ENCODE assay signal across 10 mouse cellular contexts in the genomic region with DNA sequence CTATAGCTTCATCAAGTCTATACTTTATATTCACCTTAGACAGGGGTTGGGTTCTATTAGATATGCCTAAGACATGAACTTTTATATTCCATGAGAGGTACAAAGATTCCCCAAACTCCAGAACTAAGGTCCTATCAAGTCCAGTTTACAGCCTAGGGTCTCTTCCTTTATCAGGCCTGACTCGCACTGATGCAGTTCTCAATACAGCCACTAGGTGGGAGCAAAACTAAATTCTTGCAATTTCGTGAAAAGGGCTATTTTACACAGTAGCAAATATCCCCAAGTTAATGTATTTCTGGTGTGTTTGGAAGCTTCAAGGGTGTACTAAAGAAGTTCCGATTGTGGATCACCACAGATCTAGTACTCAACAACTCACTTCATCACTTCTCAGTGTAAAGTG. TPM values are rescaled to one million over a fixed set of nuclear protein-coding genes. Genes with fewer than 3 reads are reported as not detected.
DNase-seq lines count a peak whose midpoint lies in the region; ATAC-seq and TF ChIP-seq lines count a peak whose summit lies in the region.
"Had no signal": no experiment of that assay in that cellular context is flagged by ENCODE, and none has a peak within 500 bp of the region (broad histone marks: within the 10 kb centered on the region; RNA-seq: fewer than 3 reads in every experiment).

No protein-coding gene starts in this region.

- no peaks in the 10 kb centered on the region for H3K9me3 ChIP-seq in embryonic facial prominence, embryonic 10.5 days
- no peaks in the 10 kb centered on the region for H3K9me3 ChIP-seq in neural tube, embryonic 14.5 days (ENCODE audit: control insufficient read depth, low read length)

- H3K4me2 ChIP-seq in neural tube, embryonic 14.5 days (ENCODE audit: low read depth, low read length), result no peak overlapping the region

- no peak for TF ChIP-seq CTCF in thymus, adult 2 months (IDR thresholded peaks at IDR 0.05; ENCODE audit: borderline replicate concordance, control insufficient read depth, extremely low read depth, insufficient read depth, low read length, poor library complexity)
- peak; percentile 75 for TF ChIP-seq CTCF in left cerebral cortex, adult 2 months (IDR thresholded peaks at IDR 0.05)

- H3K9ac ChIP-seq in neural tube, embryonic 14.5 days (replicated peaks; ENCODE audit: low read depth, low read length), result no peak overlapping the region

- 8% methylated on average over 3 of the region's 3 CpGs for WGBS in thymus, adult 2 months
- WGBS in embryonic facial prominence, embryonic 10.5 days, result 21% methylated on average over 3 of the region's 3 CpGs
- WGBS in neural tube, embryonic 14.5 days, result 22% methylated on average over 3 of the region's 3 CpGs

- TF ChIP-seq POLR2A in thymus, adult 2 months (IDR thresholded peaks at IDR 0.05; ENCODE audit: control insufficient read depth, extremely low read depth, insufficient read depth, low read length, poor library complexity), result no peak

- no peak overlapping the region for H3K4me3 ChIP-seq in thymus, adult 2 months (ENCODE audit: control insufficient read depth, insufficient read depth, low read length)
- H3K4me3 ChIP-seq in embryonic facial prominence, embryonic 10.5 days, result no peak overlapping the region
- H3K4me3 ChIP-seq in left cerebral cortex, adult 2 months, result no peak overlapping the region
- H3K4me3 ChIP-seq in neural tube, embryonic 14.5 days (ENCODE audit: low read depth, low read length), result no peak overlapping the region

- H3K36me3 ChIP-seq in thymus, adult 2 months (ENCODE audit: control insufficient read depth, insufficient read depth, low read length), result no peaks in the 10 kb centered on the region
- no peaks in the 10 kb centered on the region for H3K36me3 ChIP-seq in embryonic facial prominence, embryonic 10.5 days (replicated peaks)
- no peaks in the 10 kb centered on the region for H3K36me3 ChIP-seq in neural tube, embryonic 14.5 days (ENCODE audit: control insufficient read depth, insufficient read depth, low read length)

- H3K27ac ChIP-seq in thymus, adult 2 months (ENCODE audit: control insufficient read depth, insufficient read depth, low read length), result no peak overlapping the region
- H3K27ac ChIP-seq in embryonic facial prominence, embryonic 10.5 days (replicated peaks), result no peak overlapping the region
- H3K27ac ChIP-seq in left cerebral cortex, adult 2 months, result no peak overlapping the region
- H3K27ac ChIP-seq in neural tube, embryonic 14.5 days (ENCODE audit: low read depth, low read length), result no peak overlapping the region

- H3K27me3 ChIP-seq in thymus, adult 2 months (ENCODE audit: control insufficient read depth, insufficient read depth, low read length), result no peaks in the 10 kb centered on the region
- no peaks in the 10 kb centered on the region for H3K27me3 ChIP-seq in embryonic facial prominence, embryonic 10.5 days (replicated peaks; ENCODE audit: low read depth, poor library complexity, severe bottlenecking)
- no peaks in the 10 kb centered on the region for H3K27me3 ChIP-seq in neural tube, embryonic 14.5 days (ENCODE audit: control insufficient read depth, insufficient read depth, low read length)

- H3K4me1 ChIP-seq in thymus, adult 2 months (replicated peaks; ENCODE audit: control insufficient read depth, insufficient read depth, low read length), result no peaks in the 10 kb centered on the region
- no peaks in the 10 kb centered on the region for H3K4me1 ChIP-seq in embryonic facial prominence, embryonic 10.5 days
- H3K4me1 ChIP-seq in neural tube, embryonic 14.5 days (ENCODE audit: control insufficient read depth, insufficient read depth, low read length), result no peaks in the 10 kb centered on the region

- ATAC-seq in neural tube, embryonic 14.5 days (ENCODE audit: low read depth), result peak; percentile 24; the same call in 1 of the 2 replicates
- ATAC-seq in erythroblast, adult 5-6 weeks (replicated peaks; ENCODE audit: low FRiP score, poor library complexity, severe bottlenecking), result no peak

- intact Hi-C loops in gastrocnemius, postnatal 36 days (cut with DNase I), result no loop called here
- intact Hi-C loops in left cerebral cortex, adult 2 months (cut with DNase I), result loop anchor here (5.0 kb wide), 1 partner anchor 223 kb away; a partner anchor contains a TSS

- peak; percentile 22 for DNase-seq in gastrocnemius, postnatal 10 days
- no peak for DNase-seq in gastrocnemius, postnatal 36 days
- DNase-seq in thymus, adult 2 months, result peak; percentile 36
- no peak for DNase-seq in thymus, adult 18-20 months
- DNase-seq in embryonic facial prominence, embryonic 10.5 days (ENCODE audit: low spot score), result peak; percentile 18
- peak; percentile 16 to 23 for DNase-seq in left cerebral cortex, adult 2 months (ENCODE audit: extremely low spot score in 1 of 2, low spot score in 2 of 2)

RNA-seq across cellular contexts. Expression of a gene that starts 8.8 kb away (rescaled TPM):
- 1 to 10 TPM; 4.5 to 4.8 TPM for total RNA-seq in gastrocnemius, postnatal 10 days (2021)
- under 1 TPM; 0.25 to 0.74 TPM for total RNA-seq in gastrocnemius, postnatal 36 days (2021)
- polyA plus RNA-seq in thymus, adult 2 months (2012; rRNA removed), result 0.11 and 0.43 TPM in 2 replicates
- polyA plus RNA-seq in embryonic facial prominence, embryonic 10.5 days (2016; fragmentation: Nextera tagmentation; extraction: Ambion mirVana), result 5.2 and 6.3 TPM in 2 replicates
- 100 to 1,000 TPM; 172 to 177 TPM for total RNA-seq in left cerebral cortex, adult 2 months (2021)
- polyA plus RNA-seq in neural tube, embryonic 14.5 days (2014; fragmentation: Nextera tagmentation; extraction: Ambion mirVana), result 28.0 and 51.9 TPM in 2 replicates
- total RNA-seq in erythroblast, adult 5-6 weeks (2015; ENCODE audit: low replicate concordance), result not detected in 2 replicates
- 1.8 TPM in 1 of 2 replicates, not detected in the other for total RNA-seq in erythroblast, adult 5-6 weeks (2017; ENCODE audit: low replicate concordance)

RNA-seq across cellular contexts. Expression of a gene that starts 55.6 kb away (rescaled TPM):
- total RNA-seq in gastrocnemius, postnatal 10 days (2021), result not detected
- total RNA-seq in gastrocnemius, postnatal 36 days (2021), result not detected
- polyA plus RNA-seq in thymus, adult 2 months (2012; rRNA removed), result 0.06 TPM in 1 of 2 replicates, not detected in the other
- polyA plus RNA-seq in embryonic facial prominence, embryonic 10.5 days (2016; fragmentation: Nextera tagmentation; extraction: Ambion mirVana), result not detected in 2 replicates
- total RNA-seq in left cerebral cortex, adult 2 months (2021), result not detected
- not detected in 2 replicates for polyA plus RNA-seq in neural tube, embryonic 14.5 days (2014; fragmentation: Nextera tagmentation; extraction: Ambion mirVana)
- not detected in 2 replicates for total RNA-seq in erythroblast, adult 5-6 weeks (2015; ENCODE audit: low replicate concordance)
- total RNA-seq in erythroblast, adult 5-6 weeks (2017; ENCODE audit: low replicate concordance), result not detected in 2 replicates
- total RNA-seq: gastrocnemius, postnatal 4 days had no signal
- polyA plus RNA-seq: lung, embryonic 16.5 days had no signal

Comparison
In these comparisons a context has a peak if more than half of its experiments do, and no peak if none do; other contexts are left out.
1. DNase-seq: peak in gastrocnemius, postnatal 10 days (single experiment), thymus, adult 2 months (single experiment), embryonic facial prominence, embryonic 10.5 days (single experiment) and left cerebral cortex, adult 2 months (2 of 2); none in gastrocnemius, postnatal 36 days (0 of 2) and thymus, adult 18-20 months (0 of 2).
2. RNA of a gene that starts 8.8 kb away (total RNA-seq): 172 to 177 TPM in left cerebral cortex, adult 2 months; 4.5 to 4.8 TPM in gastrocnemius, postnatal 10 days, 1.8 TPM in erythroblast, adult 5-6 weeks and 0.25 to 0.74 TPM in gastrocnemius, postnatal 36 days; every median in the first group is over 10 times any median in the second.